10 mouse cellular contexts compared by ENCODE assay signal in the genomic region with DNA sequence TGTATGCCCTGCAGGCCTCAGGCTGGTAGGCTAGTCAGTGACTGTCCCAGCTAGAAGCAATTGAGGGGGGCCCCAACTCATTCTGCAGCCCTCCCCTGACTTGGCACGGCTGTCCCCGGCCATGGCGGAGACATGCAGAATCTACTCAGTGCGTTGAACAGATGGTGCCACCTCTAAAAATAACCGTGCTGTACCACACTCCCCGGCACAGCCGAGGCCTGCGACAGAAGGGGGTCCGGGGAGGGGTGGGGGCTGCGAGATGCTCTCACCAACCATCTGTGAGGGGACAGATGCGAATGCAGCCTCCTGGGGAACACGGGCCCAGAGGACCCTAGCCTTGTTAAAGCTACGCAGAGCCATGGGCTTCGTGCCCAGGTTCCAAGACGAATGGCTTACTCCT.
A peak's percentile ranks its signal among the peaks of the same experiment; 100 is the strongest.
DNase-seq lines count a peak whose midpoint lies in the region; ATAC-seq and TF ChIP-seq lines count a peak whose summit lies in the region.
"Had no signal": no experiment of that assay in that cellular context is flagged by ENCODE, and none has a peak within 500 bp of the region (broad histone marks: within the 10 kb centered on the region; RNA-seq: fewer than 3 reads in every experiment).

No protein-coding gene starts in this region.

- H3K4me1 ChIP-seq in cerebellum, adult 2 months (ENCODE audit: control insufficient read depth, insufficient read depth, low read length): peaks cover 78% of the 10 kb centered on the region
- H3K4me1 ChIP-seq in forebrain, embryonic 15.5 days: peaks cover 79% of the 10 kb centered on the region
- peaks cover 16% of the 10 kb centered on the region for H3K4me1 ChIP-seq in neural tube, embryonic 14.5 days (ENCODE audit: control insufficient read depth, insufficient read depth, low read length)
- H3K4me1 ChIP-seq in liver, embryonic 12.5 days: no peaks in the 10 kb centered on the region
- H3K4me1 ChIP-seq in intestine, embryonic 16.5 days (ENCODE audit: control insufficient read depth, insufficient read depth, low read length): no peaks in the 10 kb centered on the region

- H3K4me3 ChIP-seq in cerebellum, adult 2 months (replicated peaks; ENCODE audit: insufficient read depth, low read depth, low read length): peak overlapping the region; percentile 8
- H3K4me3 ChIP-seq in forebrain, embryonic 15.5 days: no peak overlapping the region
- H3K4me3 ChIP-seq in neural tube, embryonic 14.5 days (ENCODE audit: low read depth, low read length): no peak overlapping the region
- no peak overlapping the region for H3K4me3 ChIP-seq in liver, embryonic 12.5 days
- H3K4me3 ChIP-seq in intestine, embryonic 16.5 days (ENCODE audit: low read length): no peak overlapping the region

- 11% methylated on average over 15 of the region's 15 CpGs for WGBS in cerebellum, adult 2 months
- WGBS in forebrain, embryonic 15.5 days: 48% methylated on average over 15 of the region's 15 CpGs
- WGBS in neural tube, embryonic 14.5 days: 36% methylated on average over 15 of the region's 15 CpGs
- WGBS in liver, embryonic 12.5 days (ENCODE audit: insufficient replicate concordance): 61% methylated on average over 15 of the region's 15 CpGs
- 78% methylated on average over 15 of the region's 15 CpGs for WGBS in intestine, embryonic 16.5 days

- H3K27ac ChIP-seq in cerebellum, adult 2 months (ENCODE audit: insufficient read depth, low read length): peak overlapping the region; percentile 85
- peak overlapping the region; percentile 90 for H3K27ac ChIP-seq in forebrain, embryonic 15.5 days (replicated peaks)
- H3K27ac ChIP-seq in neural tube, embryonic 14.5 days (ENCODE audit: low read depth, low read length): no peak overlapping the region
- H3K27ac ChIP-seq in liver, embryonic 12.5 days: no peak overlapping the region
- no peak overlapping the region for H3K27ac ChIP-seq in intestine, embryonic 16.5 days (ENCODE audit: low read length)

- H3K4me2 ChIP-seq in forebrain, embryonic 15.5 days (replicated peaks): no peak overlapping the region
- H3K4me2 ChIP-seq in neural tube, embryonic 14.5 days (ENCODE audit: low read depth, low read length): no peak overlapping the region
- no peak overlapping the region for H3K4me2 ChIP-seq in liver, embryonic 12.5 days
- no peak overlapping the region for H3K4me2 ChIP-seq in intestine, embryonic 16.5 days (ENCODE audit: low read depth, low read length)

- no peak for TF ChIP-seq CTCF in cerebellum, adult 2 months (IDR thresholded peaks at IDR 0.05; ENCODE audit: borderline replicate concordance, insufficient read depth, low read depth, low read length)

- DNase-seq in cerebellum, adult 2 months: peak; percentile 90 to 96
- DNase-seq in layer of hippocampus, adult 8-10 months (ENCODE audit: low spot score in 2 of 2): peak; percentile 83 to 85
- no peak for DNase-seq in adrenal gland, postnatal 4 days (ENCODE audit: low spot score in 2 of 2)
- DNase-seq in kidney, adult 11 months: no peak
- DNase-seq: kidney, postnatal 14 days had no signal

- H3K27me3 ChIP-seq in cerebellum, adult 2 months (ENCODE audit: control insufficient read depth, insufficient read depth, low read length): no peaks in the 10 kb centered on the region
- no peaks in the 10 kb centered on the region for H3K27me3 ChIP-seq in forebrain, embryonic 15.5 days
- no peaks in the 10 kb centered on the region for H3K27me3 ChIP-seq in neural tube, embryonic 14.5 days (ENCODE audit: control insufficient read depth, insufficient read depth, low read length)
- H3K27me3 ChIP-seq in liver, embryonic 12.5 days (replicated peaks): no peaks in the 10 kb centered on the region
- H3K27me3 ChIP-seq in intestine, embryonic 16.5 days (replicated peaks; ENCODE audit: control insufficient read depth, insufficient read depth, low read length): no peaks in the 10 kb centered on the region

- no peak overlapping the region for H3K9ac ChIP-seq in forebrain, embryonic 15.5 days (replicated peaks)
- no peak overlapping the region for H3K9ac ChIP-seq in neural tube, embryonic 14.5 days (replicated peaks; ENCODE audit: low read depth, low read length)
- H3K9ac ChIP-seq in liver, embryonic 12.5 days: no peak overlapping the region
- no peak overlapping the region for H3K9ac ChIP-seq in intestine, embryonic 16.5 days (ENCODE audit: low read depth, low read length)

- no peak for TF ChIP-seq POLR2A in cerebellum, adult 2 months (IDR thresholded peaks at IDR 0.05; ENCODE audit: borderline replicate concordance, insufficient read depth, low read length)

- no peaks in the 10 kb centered on the region for H3K36me3 ChIP-seq in forebrain, embryonic 15.5 days
- H3K36me3 ChIP-seq in neural tube, embryonic 14.5 days (ENCODE audit: control insufficient read depth, insufficient read depth, low read length): no peaks in the 10 kb centered on the region
- H3K36me3 ChIP-seq in liver, embryonic 12.5 days: no peaks in the 10 kb centered on the region
- no peaks in the 10 kb centered on the region for H3K36me3 ChIP-seq in intestine, embryonic 16.5 days (ENCODE audit: control insufficient read depth, insufficient read depth, low read length)
- H3K36me3 ChIP-seq: G1E had no signal

- peak; percentile 85 for ATAC-seq in forebrain, embryonic 15.5 days (replicated peaks)
- peak; percentile 64 for ATAC-seq in neural tube, embryonic 14.5 days (ENCODE audit: low read depth)
- ATAC-seq in liver, embryonic 12.5 days: no peak
- no peak for ATAC-seq in intestine, embryonic 16.5 days

- H3K9me3 ChIP-seq in forebrain, embryonic 15.5 days: no peaks in the 10 kb centered on the region
- H3K9me3 ChIP-seq in neural tube, embryonic 14.5 days (ENCODE audit: control insufficient read depth, low read length): no peaks in the 10 kb centered on the region
- H3K9me3 ChIP-seq in liver, embryonic 12.5 days (replicated peaks): no peaks in the 10 kb centered on the region
- no peaks in the 10 kb centered on the region for H3K9me3 ChIP-seq in intestine, embryonic 16.5 days (ENCODE audit: control insufficient read depth, low read length)

Comparison
In these comparisons a context has a peak if more than half of its experiments do, and no peak if none do; other contexts are left out.
1. DNase-seq: peak in cerebellum, adult 2 months (2 of 2) and layer of hippocampus, adult 8-10 months (2 of 2); none in adrenal gland, postnatal 4 days (0 of 2) and kidney, adult 11 months (single experiment).
2. H3K27ac ChIP-seq: peak in cerebellum, adult 2 months (single experiment) and forebrain, embryonic 15.5 days (single experiment); none in neural tube, embryonic 14.5 days (single experiment), liver, embryonic 12.5 days (single experiment) and intestine, embryonic 16.5 days (single experiment).
3. ATAC-seq: peak in forebrain, embryonic 15.5 days (single experiment) and neural tube, embryonic 14.5 days (single experiment); none in liver, embryonic 12.5 days (single experiment) and intestine, embryonic 16.5 days (single experiment).